Mouse (Mus musculus) macrophage (primary cell): ENCODE measurements around the gene Cfap52. TPM values are rescaled to one million over a fixed set of nuclear protein-coding genes. Genes with fewer than 3 reads are reported as not detected.

Experiments
- H3K27ac ChIP-seq: fragments of 350-480 bp; formaldehyde crosslinking; 2 replicates; pipeline ENCODE4 v1.9.0; 2021
- H3K36me3 ChIP-seq: fragments of 350-480 bp; formaldehyde crosslinking; 2 replicates; pipeline ENCODE4 v1.9.0; 2021; ENCODE audit errors: inconsistent target
- H3K4me3 ChIP-seq: fragments of 350-480 bp; formaldehyde crosslinking; 2 replicates; pipeline ENCODE4 v1.9.0; 2021; ENCODE audit errors: inconsistent target
- H3K79me2 ChIP-seq: fragments of 350-480 bp; formaldehyde crosslinking; 2 replicates; pipeline ENCODE4 v1.9.0; 2021; ENCODE audit errors: inconsistent target
- WGBS: methylation state at CpG from one replicate; pipeline ENCODE4 v1.1.7; 2026; ENCODE audit warnings: inconsistent platforms; ENCODE audit not compliant: missing documents; 5-methylcytosine and 5-hydroxymethylcytosine counted together
- polyA plus RNA-seq: library from polyadenylated mRNA; stranded (reverse); fragments of 250-400 nt; gene quantifications from 3 replicates; pipeline ENCODE4 v1.2.4, GENCODE M21; 2018; ENCODE audit warnings: inconsistent platforms

Cfap52 gene
- polyA plus RNA-seq, 1 experiment from 2014 or later, result not detected

GRCm38 (mm10) chr11:67965905-67966878, 741 bp upstream of the Cfap52 start, which contains the start of gene Stx8:
TSS of gene Stx8 (plus strand) at chr11:67966193.
- peak within 1 kb of the TSS; percentile 99 for H3K4me3 ChIP-seq
- H3K27ac ChIP-seq, result peak within 1 kb of the TSS; percentile 61
- under 1% methylated on average over 28 of the region's 28 CpGs for WGBS
- peaks cover 10% of the 10 kb centered on the region for H3K36me3 ChIP-seq
- peaks cover 50% of the 10 kb centered on the region for H3K79me2 ChIP-seq

- WGBS, result 87% methylated on average over 6 of the region's 6 CpGs
Observed at GRCm38 (mm10) chr11:67964110-67964509, 1.3 kb downstream of the Cfap52 start.

GRCm38 (mm10) chr11:67954413-67954812, 11.0 kb downstream of the Cfap52 start:
- H3K36me3 ChIP-seq, result no peaks in the 10 kb centered on the region
- WGBS, result 100% methylated on average over 1 of the region's 6 CpGs
- H3K27ac ChIP-seq, result no peak overlapping the region
- no peaks in the 10 kb centered on the region for H3K79me2 ChIP-seq
- H3K4me3 ChIP-seq, result no peak overlapping the region

More at GRCm38 (mm10) chr11:67964110-67964509, 1.3 kb downstream of the Cfap52 start:
- no peaks in the 10 kb centered on the region for H3K36me3 ChIP-seq
- no peak overlapping the region for H3K27ac ChIP-seq
- peaks cover 29% of the 10 kb centered on the region for H3K79me2 ChIP-seq
- H3K4me3 ChIP-seq, result no peak overlapping the region

- Histone ChIP-seq H3K4me3 (no peak overlapping the region), H3K27ac (no peak overlapping the region), H3K79me2 (no peaks in the 10 kb centered on the region), H3K36me3 (no peaks in the 10 kb centered on the region)
- whole genome bisulfite sequencing, result 90% methylated on average over 5 of the region's 5 CpGs
Observed at GRCm38 (mm10) chr11:67953604-67954003, 11.8 kb downstream of the Cfap52 start.

- Histone ChIP-seq H3K36me3 (no peaks in the 10 kb centered on the region), H3K4me3 (no peak overlapping the region), H3K27ac (no peak overlapping the region), H3K79me2 (no peaks in the 10 kb centered on the region)
- WGBS, result 17% methylated on average over 9 of the region's 9 CpGs
Observed at GRCm38 (mm10) chr11:67949475-67949874, 16.0 kb downstream of the Cfap52 start.

GRCm38 (mm10) chr11:67948229-67948628, 17.2 kb downstream of the Cfap52 start:
- Histone ChIP-seq H3K27ac (no peak overlapping the region), H3K79me2 (no peaks in the 10 kb centered on the region)
- 48% methylated on average over 3 of the region's 3 CpGs for WGBS

GRCm38 (mm10) chr11:67932156-67932555, 33.3 kb downstream of the Cfap52 start:
- Histone ChIP-seq H3K4me3 (no peak overlapping the region), H3K79me2 (no peaks in the 10 kb centered on the region), H3K36me3 (no peaks in the 10 kb centered on the region), H3K27ac (no peak overlapping the region)
- WGBS, result 95% methylated on average over 3 of the region's 3 CpGs

More at GRCm38 (mm10) chr11:67948229-67948628, 17.2 kb downstream of the Cfap52 start:
- no peaks in the 10 kb centered on the region for H3K36me3 ChIP-seq
- no peak overlapping the region for H3K4me3 ChIP-seq

- WGBS, result 51% methylated on average over 8 of the region's 15 CpGs
- Histone ChIP-seq H3K36me3 (no peaks in the 10 kb centered on the region), H3K4me3 (no peak overlapping the region), H3K27ac (no peak overlapping the region), H3K79me2 (no peaks in the 10 kb centered on the region)
Observed at GRCm38 (mm10) chr11:67926348-67927055, 38.9 kb downstream of the Cfap52 start.

GRCm38 (mm10) chr11:67925000-67925399, 40.5 kb downstream of the Cfap52 start:
- WGBS, result 95% methylated on average over 13 of the region's 13 CpGs
- no peaks in the 10 kb centered on the region for H3K79me2 ChIP-seq
- no peak overlapping the region for H3K27ac ChIP-seq
- no peaks in the 10 kb centered on the region for H3K36me3 ChIP-seq
- no peak overlapping the region for H3K4me3 ChIP-seq

- WGBS, result 93% methylated on average over 4 of the region's 5 CpGs
- Histone ChIP-seq H3K4me3 (no peak overlapping the region), H3K79me2 (no peaks in the 10 kb centered on the region), H3K36me3 (no peaks in the 10 kb centered on the region), H3K27ac (no peak overlapping the region)
Observed at GRCm38 (mm10) chr11:67923720-67924119, 41.7 kb downstream of the Cfap52 start.

GRCm38 (mm10) chr11:67922755-67923125, 42.7 kb downstream of the Cfap52 start:
- H3K36me3 ChIP-seq, result no peaks in the 10 kb centered on the region
- H3K79me2 ChIP-seq, result no peaks in the 10 kb centered on the region
- peak overlapping the region; percentile 1; the same call in 1 of the 2 replicates for H3K4me3 ChIP-seq
- no peak overlapping the region for H3K27ac ChIP-seq
- WGBS, result 2% methylated on average over 12 of the region's 12 CpGs

GRCm38 (mm10) chr11:67921827-67922754, 43.4 kb downstream of the Cfap52 start, which contains the start of gene Usp43:
TSS of gene Usp43 (minus strand) at chr11:67922153.
- H3K79me2 ChIP-seq, result no peaks in the 10 kb centered on the region
- peak within 1 kb of the TSS; percentile 1; the same call in 1 of the 2 replicates for H3K4me3 ChIP-seq
- no peak within 1 kb of the TSS for H3K27ac ChIP-seq
- WGBS, result 1% methylated on average over 72 of the region's 80 CpGs
- H3K36me3 ChIP-seq, result no peaks in the 10 kb centered on the region

GRCm38 (mm10) chr11:67921091-67921826, 44.2 kb downstream of the Cfap52 start:
- Histone ChIP-seq H3K79me2 (no peaks in the 10 kb centered on the region), H3K27ac (no peak overlapping the region), H3K4me3 (no peak overlapping the region), H3K36me3 (no peaks in the 10 kb centered on the region)
- 7% methylated on average over 47 of the region's 47 CpGs for WGBS
